Mouse (Mus musculus): ENCODE measurements around the gene Jade2. TPM values are rescaled to one million over a fixed set of nuclear protein-coding genes. Genes with fewer than 3 reads are reported as not detected.

The Jade2 gene
- 1.8 and 1.9 TPM in 2 replicates for polyA plus RNA-seq (2015; fragmentation: Nextera tagmentation; extraction: Ambion mirVana)

- Histone ChIP-seq H3K27me3 (0 out of 2 replicates have a peak, but pooled peaks cover 2% of the 10 kb centered on the region), H3K9me3 (no peaks in the 10 kb centered on the region), H3K4me2 (peak within 1 kb of the TSS; percentile 96), H3K4me1 (peaks cover 49% of the 10 kb centered on the region), H3K9ac (peak within 1 kb of the TSS; percentile 76), H3K36me3 (no peaks in the 10 kb centered on the region), H3K27ac (peak within 1 kb of the TSS; percentile 97), H3K4me3 (peak within 1 kb of the TSS; percentile 77)
- no peak for ATAC-seq (ENCODE audit: insufficient number of reproducible peaks, low FRiP score, low TSS enrichment, low read depth)
- 1% methylated on average over 46 of the region's 47 CpGs for WGBS
These were observed at the start of gene Jade2 for GRCm38 (mm10) chr11:51857081-51857671. TSS of gene Jade2 (minus strand) at chr11:51857653.

- ATAC-seq (ENCODE audit: insufficient number of reproducible peaks, low FRiP score, low TSS enrichment, low read depth), result no peak
- no peak overlapping the region for H3K9ac ChIP-seq
- WGBS, result 87% methylated on average over 3 of the region's 3 CpGs
- H3K4me3 ChIP-seq, result no peak overlapping the region
- no peaks in the 10 kb centered on the region for H3K4me1 ChIP-seq
- no peaks in the 10 kb centered on the region for H3K9me3 ChIP-seq
- no peaks in the 10 kb centered on the region for H3K27me3 ChIP-seq
- H3K36me3 ChIP-seq, result no peaks in the 10 kb centered on the region
- H3K27ac ChIP-seq, result no peak overlapping the region
- no peak overlapping the region for H3K4me2 ChIP-seq
These were observed 46.8 kb upstream of the Jade2 start for GRCm38 (mm10) chr11:51904224-51904623.

- ATAC-seq (ENCODE audit: insufficient number of reproducible peaks, low FRiP score, low TSS enrichment, low read depth), result no peak
- no peak overlapping the region for H3K27ac ChIP-seq
- H3K4me3 ChIP-seq, result no peak overlapping the region
- no peaks in the 10 kb centered on the region for H3K4me1 ChIP-seq
- WGBS, result 90% methylated on average over 10 of the region's 10 CpGs
- no peaks in the 10 kb centered on the region for H3K36me3 ChIP-seq
- peaks cover 5% of the 10 kb centered on the region; the same call in 1 of the 2 replicates for H3K27me3 ChIP-seq
- H3K4me2 ChIP-seq, result no peak overlapping the region
- H3K9ac ChIP-seq, result no peak overlapping the region
- no peaks in the 10 kb centered on the region for H3K9me3 ChIP-seq
These were observed 42.2 kb upstream of the Jade2 start for GRCm38 (mm10) chr11:51899691-51900090.

DNA sequence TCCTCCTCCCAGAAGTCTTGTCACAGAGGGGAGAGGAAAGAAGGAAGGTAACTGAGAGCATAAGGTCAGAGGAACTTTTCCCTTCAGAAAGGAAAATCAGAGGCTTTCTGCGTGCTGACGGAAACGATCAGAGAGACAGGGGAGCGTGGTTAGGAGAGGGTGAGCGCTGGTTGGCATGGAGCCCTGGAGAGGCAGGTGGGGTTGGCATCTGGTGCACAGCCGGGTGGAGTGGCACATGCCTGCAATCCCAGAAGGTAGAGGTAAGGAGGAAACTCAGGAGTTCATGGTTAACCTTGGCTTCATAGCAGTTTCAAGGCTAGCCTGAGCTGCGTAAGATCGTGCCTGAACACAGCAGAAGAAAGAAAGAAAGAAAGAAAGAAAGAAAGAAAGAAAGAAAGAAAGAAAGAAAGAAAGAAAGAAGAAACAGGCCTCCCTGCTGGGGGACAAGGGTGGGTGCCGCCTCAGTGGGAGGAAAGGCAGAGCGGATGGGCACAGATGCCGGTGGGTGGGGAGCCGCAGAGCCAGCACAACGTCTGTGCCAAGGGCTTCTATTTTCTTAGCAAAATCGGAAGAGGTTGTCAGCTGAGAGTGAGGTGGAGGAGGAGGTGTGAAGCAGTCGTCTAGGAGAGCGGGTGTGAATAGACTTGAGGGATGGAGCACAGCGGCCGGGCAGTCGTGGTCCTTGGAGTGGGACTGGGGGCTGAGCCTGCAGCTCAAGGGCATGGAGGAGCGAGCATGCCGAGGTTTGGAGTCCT is 41.0 kb upstream of the Jade2 start:
- ATAC-seq (ENCODE audit: insufficient number of reproducible peaks, low FRiP score, low TSS enrichment, low read depth), result no peak
- H3K36me3 ChIP-seq, result no peaks in the 10 kb centered on the region
- H3K9me3 ChIP-seq, result no peaks in the 10 kb centered on the region
- peaks cover 5% of the 10 kb centered on the region; the same call in 1 of the 2 replicates for H3K27me3 ChIP-seq
- H3K27ac ChIP-seq, result no peak overlapping the region
- H3K4me1 ChIP-seq, result no peaks in the 10 kb centered on the region
- H3K9ac ChIP-seq, result no peak overlapping the region
- H3K4me3 ChIP-seq, result no peak overlapping the region
- 46% methylated on average over 21 of the region's 21 CpGs for WGBS
- H3K4me2 ChIP-seq, result no peak overlapping the region

DNA sequence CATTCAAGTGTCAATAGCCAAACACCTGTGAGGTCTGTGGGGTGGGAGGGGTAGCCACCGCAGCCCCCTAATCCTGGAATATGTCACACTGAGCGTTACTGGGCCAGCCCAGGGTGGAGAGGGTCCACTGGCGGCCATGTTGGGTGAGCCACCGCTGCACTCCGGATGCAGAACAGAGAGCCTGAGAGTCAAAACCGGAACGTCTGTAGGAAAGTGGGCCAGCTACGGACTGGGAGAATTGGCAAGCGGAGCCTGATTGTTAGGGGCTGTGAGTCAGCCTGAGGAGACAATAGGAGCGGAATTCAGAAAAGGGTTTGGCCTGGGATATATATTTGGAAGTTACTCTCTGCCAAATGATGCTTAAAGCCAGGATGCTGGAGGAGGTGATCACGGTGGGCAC is 39.9 kb upstream of the Jade2 start:
- ATAC-seq (ENCODE audit: insufficient number of reproducible peaks, low FRiP score, low TSS enrichment, low read depth), result no peak
- Histone ChIP-seq H3K36me3 (no peaks in the 10 kb centered on the region), H3K4me3 (no peak overlapping the region), H3K9me3 (no peaks in the 10 kb centered on the region), H3K27me3 (peaks cover 5% of the 10 kb centered on the region; the same call in 1 of the 2 replicates), H3K4me1 (no peaks in the 10 kb centered on the region), H3K9ac (no peak overlapping the region), H3K27ac (no peak overlapping the region), H3K4me2 (no peak overlapping the region)
- 86% methylated on average over 11 of the region's 11 CpGs for WGBS

DNA sequence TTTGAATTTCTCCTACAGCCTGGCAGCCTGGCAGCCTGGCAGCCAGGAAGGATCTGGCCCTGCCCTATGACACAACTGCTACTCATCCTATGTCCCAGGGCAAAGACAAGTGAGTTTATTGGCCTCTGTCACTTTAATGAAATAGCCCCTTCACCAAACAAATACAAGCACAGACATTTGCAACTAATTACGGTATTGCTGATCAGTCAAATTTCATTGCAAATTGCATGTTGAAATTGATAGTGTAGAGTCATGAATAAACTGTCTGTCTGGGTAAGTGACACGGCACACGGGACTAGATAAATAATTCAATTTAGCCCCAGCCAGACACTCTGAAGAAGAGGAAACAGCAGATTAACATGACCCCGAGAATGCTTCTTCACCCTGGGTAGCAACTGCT is 38.6 kb upstream of the Jade2 start:
- 19% methylated on average over 4 of the region's 4 CpGs for WGBS
- Histone ChIP-seq H3K27me3 (peaks cover 5% of the 10 kb centered on the region; the same call in 1 of the 2 replicates), H3K4me2 (no peak overlapping the region), H3K9me3 (no peaks in the 10 kb centered on the region), H3K4me1 (no peaks in the 10 kb centered on the region), H3K4me3 (no peak overlapping the region), H3K27ac (no peak overlapping the region), H3K9ac (0 out of 2 replicates have a peak overlapping the region, but pooled peaks have one; percentile 7), H3K36me3 (no peaks in the 10 kb centered on the region)
- ATAC-seq (ENCODE audit: insufficient number of reproducible peaks, low FRiP score, low TSS enrichment, low read depth), result no peak

DNA sequence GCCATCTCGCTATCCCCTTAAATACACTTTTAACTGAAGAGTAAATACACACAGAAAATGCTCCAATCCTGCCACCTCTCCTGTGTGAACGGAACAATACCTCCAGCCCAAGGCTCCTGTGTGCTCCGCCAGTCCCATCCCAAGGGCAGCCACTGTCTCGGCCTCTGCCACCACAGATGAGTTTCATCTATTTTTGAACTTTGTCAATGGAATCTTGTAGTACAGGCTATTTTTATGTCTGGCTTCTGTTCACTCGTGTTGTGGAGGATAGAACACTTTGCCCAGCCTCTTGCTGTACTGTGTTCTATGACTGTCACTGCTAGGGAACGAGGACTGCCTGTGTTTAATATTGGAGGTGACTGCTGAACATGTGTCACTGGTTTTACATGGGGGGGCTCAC is 28.2 kb upstream of the Jade2 start:
- Histone ChIP-seq H3K27me3 (no peaks in the 10 kb centered on the region), H3K27ac (no peak overlapping the region), H3K4me3 (no peak overlapping the region), H3K9me3 (no peaks in the 10 kb centered on the region), H3K9ac (no peak overlapping the region), H3K36me3 (no peaks in the 10 kb centered on the region), H3K4me2 (no peak overlapping the region), H3K4me1 (peaks cover 8% of the 10 kb centered on the region)
- ATAC-seq (ENCODE audit: insufficient number of reproducible peaks, low FRiP score, low TSS enrichment, low read depth), result no peak
- 82% methylated on average over 6 of the region's 6 CpGs for WGBS

DNA sequence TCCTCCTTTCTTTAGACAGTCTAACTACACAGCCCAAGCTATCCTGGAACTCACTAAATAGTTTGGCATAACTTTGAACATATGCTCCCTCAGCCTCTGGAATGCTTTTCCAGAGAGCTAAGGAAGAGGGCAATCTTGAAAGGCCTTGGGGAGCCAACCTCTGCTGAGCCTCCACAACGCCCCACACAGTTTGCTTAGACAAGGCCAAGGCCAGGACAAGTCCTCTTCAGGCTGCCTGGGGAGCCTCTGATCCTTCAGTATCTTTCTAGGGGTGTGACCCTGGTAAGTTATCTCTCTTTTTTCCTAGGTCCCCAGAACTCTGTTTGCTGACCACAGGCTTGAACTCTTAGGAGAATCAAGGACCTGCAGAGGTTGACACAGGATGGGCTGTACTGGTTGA is 26.6 kb upstream of the Jade2 start:
- no peaks in the 10 kb centered on the region for H3K36me3 ChIP-seq
- no peak overlapping the region for H3K27ac ChIP-seq
- no peaks in the 10 kb centered on the region for H3K27me3 ChIP-seq
- ATAC-seq (ENCODE audit: insufficient number of reproducible peaks, low FRiP score, low TSS enrichment, low read depth), result no peak
- no peaks in the 10 kb centered on the region for H3K9me3 ChIP-seq
- no peak overlapping the region for H3K4me2 ChIP-seq
- H3K4me1 ChIP-seq, result peaks cover 8% of the 10 kb centered on the region
- H3K9ac ChIP-seq, result no peak overlapping the region
- no peak overlapping the region for H3K4me3 ChIP-seq
- 42% methylated on average over 1 of the region's 1 CpGs for WGBS

DNA sequence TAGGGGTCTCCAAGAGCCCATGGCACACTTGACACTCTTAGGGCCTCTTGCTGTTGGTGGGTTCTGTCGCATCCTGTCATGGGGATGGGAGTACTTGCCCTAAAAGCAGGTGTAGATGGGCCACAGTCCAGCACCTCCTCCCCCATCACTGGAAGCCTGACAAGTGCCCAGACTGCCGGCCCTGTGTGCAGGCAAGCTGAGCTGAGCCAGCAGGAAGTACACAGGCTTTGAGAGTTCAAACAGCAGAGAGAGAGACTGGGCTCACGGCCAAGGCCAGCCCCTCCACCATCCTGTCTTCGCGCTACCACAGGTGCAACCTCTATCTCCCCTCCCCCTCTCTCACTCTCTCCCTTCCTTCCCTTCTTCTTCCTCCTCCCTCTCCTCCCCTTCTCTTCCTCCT is 26.2 kb upstream of the Jade2 start:
- WGBS, result 22% methylated on average over 5 of the region's 5 CpGs
- no peaks in the 10 kb centered on the region for H3K9me3 ChIP-seq
- H3K4me3 ChIP-seq, result no peak overlapping the region
- peaks cover 8% of the 10 kb centered on the region for H3K4me1 ChIP-seq
- H3K36me3 ChIP-seq, result no peaks in the 10 kb centered on the region
- no peak overlapping the region for H3K27ac ChIP-seq
- H3K9ac ChIP-seq, result no peak overlapping the region
- H3K27me3 ChIP-seq, result no peaks in the 10 kb centered on the region
- peak; percentile 52; the same call in 1 of the 2 replicates for ATAC-seq (ENCODE audit: insufficient number of reproducible peaks, low FRiP score, low TSS enrichment, low read depth)
- H3K4me2 ChIP-seq, result no peak overlapping the region

DNA sequence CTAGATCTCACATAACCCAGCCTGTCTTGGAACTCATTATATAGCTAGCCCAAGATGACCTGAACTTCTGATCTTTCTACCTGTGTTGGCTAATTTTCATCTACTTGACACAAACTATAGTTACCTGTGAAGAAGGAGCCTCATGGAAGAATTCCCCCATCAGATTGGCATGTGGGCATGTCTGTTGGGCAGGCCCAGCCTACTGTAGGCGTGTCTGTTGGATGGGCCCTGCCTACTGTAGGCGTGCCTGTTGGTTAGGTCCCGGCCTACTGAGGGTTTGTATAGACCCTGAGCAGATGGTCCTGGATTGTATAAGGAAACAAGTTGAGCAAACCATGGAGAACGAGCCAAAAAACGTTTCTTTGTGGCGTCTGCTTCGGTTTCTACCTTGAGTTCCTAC is 24.3 kb upstream of the Jade2 start:
- Histone ChIP-seq H3K9ac (no peak overlapping the region), H3K4me3 (no peak overlapping the region), H3K27me3 (no peaks in the 10 kb centered on the region), H3K9me3 (no peaks in the 10 kb centered on the region), H3K27ac (no peak overlapping the region), H3K4me2 (no peak overlapping the region), H3K4me1 (peaks cover 8% of the 10 kb centered on the region), H3K36me3 (no peaks in the 10 kb centered on the region)
- no peak for ATAC-seq (ENCODE audit: insufficient number of reproducible peaks, low FRiP score, low TSS enrichment, low read depth)
- 77% methylated on average over 7 of the region's 7 CpGs for WGBS

- WGBS, result 86% methylated on average over 15 of the region's 15 CpGs
These were observed 23.7 kb upstream of the Jade2 start for GRCm38 (mm10) chr11:51881041-51881730.

DNA sequence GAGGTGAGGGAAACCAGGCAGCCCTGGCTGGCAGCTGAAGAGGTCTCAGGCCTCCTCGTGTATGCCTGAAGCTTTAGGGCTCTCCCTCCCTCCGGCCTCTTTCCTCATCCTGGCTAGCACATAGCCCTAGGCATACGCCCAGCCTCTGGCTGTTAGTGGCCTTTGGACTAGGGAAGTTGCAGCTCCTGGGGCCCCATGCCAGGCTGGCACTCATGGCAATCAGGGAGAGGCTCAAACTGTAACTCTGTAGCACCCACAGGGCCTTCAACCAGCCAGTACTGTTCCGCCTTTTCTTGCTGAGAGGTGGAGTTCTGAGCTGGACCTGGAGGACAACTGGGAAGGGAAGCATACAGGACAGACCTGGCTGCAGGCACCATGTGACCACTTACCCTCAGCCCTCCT is 19.5 kb upstream of the Jade2 start:
- H3K9me3 ChIP-seq, result no peaks in the 10 kb centered on the region
- peaks cover 9% of the 10 kb centered on the region for H3K4me1 ChIP-seq
- H3K4me2 ChIP-seq, result no peak overlapping the region
- no peak for ATAC-seq (ENCODE audit: insufficient number of reproducible peaks, low FRiP score, low TSS enrichment, low read depth)
- H3K36me3 ChIP-seq, result no peaks in the 10 kb centered on the region
- H3K9ac ChIP-seq, result no peak overlapping the region
- H3K27ac ChIP-seq, result no peak overlapping the region
- no peaks in the 10 kb centered on the region for H3K27me3 ChIP-seq
- H3K4me3 ChIP-seq, result no peak overlapping the region
- 76% methylated on average over 4 of the region's 4 CpGs for WGBS

More at GRCm38 (mm10) chr11:51881041-51881730, 23.7 kb upstream of the Jade2 start:
- Histone ChIP-seq H3K9ac (no peak overlapping the region), H3K9me3 (no peaks in the 10 kb centered on the region), H3K4me1 (peaks cover 8% of the 10 kb centered on the region), H3K27ac (no peak overlapping the region), H3K4me2 (no peak overlapping the region), H3K36me3 (no peaks in the 10 kb centered on the region), H3K27me3 (no peaks in the 10 kb centered on the region), H3K4me3 (no peak overlapping the region)
- no peak for ATAC-seq (ENCODE audit: insufficient number of reproducible peaks, low FRiP score, low TSS enrichment, low read depth)
